8 mouse cellular contexts compared by ENCODE assay signal in the genomic region with DNA sequence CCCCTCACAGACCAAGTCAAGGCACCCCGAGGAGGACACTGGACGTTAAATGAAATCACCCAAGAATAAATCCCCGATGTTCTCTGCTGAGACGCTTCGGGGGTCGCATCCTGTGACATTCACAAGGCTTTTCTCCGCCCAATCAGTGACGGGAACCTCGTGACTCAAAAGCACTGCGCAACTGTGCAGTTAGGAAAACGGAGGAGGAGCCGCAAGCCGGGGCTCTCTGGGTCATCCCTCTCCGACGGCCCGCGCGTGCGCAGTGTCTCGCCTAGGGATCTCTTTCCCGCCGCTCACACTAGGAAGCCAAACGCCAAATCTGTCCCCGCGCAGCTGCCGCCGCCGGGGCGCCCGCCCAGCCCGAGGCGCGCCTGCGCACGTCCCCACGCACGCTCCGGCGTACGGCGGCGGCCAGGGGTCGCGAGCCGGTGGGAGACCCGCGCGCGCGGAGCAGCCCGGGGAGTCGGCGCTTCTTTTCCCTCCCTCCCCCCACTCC. TPM values are rescaled to one million over a fixed set of nuclear protein-coding genes. Genes with fewer than 3 reads are reported as not detected.
DNase-seq lines count a peak whose midpoint lies in the region; ATAC-seq and TF ChIP-seq lines count a peak whose summit lies in the region.

TSS of gene Patl1 (plus strand) at position 363 of the 496 bp plus-strand sequence.

- ATAC-seq in frontal cortex, adult (ENCODE audit: low TSS enrichment) = peak; percentile 96
- ATAC-seq in lung, postnatal 0 days = peak; percentile 97

- H3K27me3 ChIP-seq in hindbrain, embryonic 10.5 days (ENCODE audit: insufficient read depth, poor library complexity, severe bottlenecking) = no peaks in the 10 kb centered on the region
- H3K27me3 ChIP-seq in lung, postnatal 0 days (replicated peaks; ENCODE audit: insufficient read depth, low read length) = no peaks in the 10 kb centered on the region

- 0% methylated on average over 53 of the region's 53 CpGs for WGBS in hindbrain, embryonic 10.5 days
- WGBS in lung, postnatal 0 days = under 1% methylated on average over 33 of the region's 53 CpGs

- peak within 1 kb of the TSS; percentile 64 for H3K4me2 ChIP-seq in lung, postnatal 0 days (replicated peaks; ENCODE audit: low read depth, low read length)

- peaks cover 27% of the 10 kb centered on the region for H3K4me1 ChIP-seq in hindbrain, embryonic 10.5 days (replicated peaks)
- peaks cover 4% of the 10 kb centered on the region; the same call in 1 of the 2 replicates for H3K4me1 ChIP-seq in lung, postnatal 0 days (ENCODE audit: insufficient read depth, low read depth, low read length)

- TF ChIP-seq EP300 in lung, postnatal 0 days (IDR thresholded peaks at IDR 0.05) = no peak

- peak within 1 kb of the TSS; percentile 96 for H3K27ac ChIP-seq in hindbrain, embryonic 10.5 days
- H3K27ac ChIP-seq in lung, postnatal 0 days (ENCODE audit: low read length) = peak within 1 kb of the TSS; percentile 98

- peak within 1 kb of the TSS; percentile 93 for H3K4me3 ChIP-seq in hindbrain, embryonic 10.5 days
- H3K4me3 ChIP-seq in lung, postnatal 0 days (ENCODE audit: low read depth, low read length) = peak within 1 kb of the TSS; percentile 97

- no peaks in the 10 kb centered on the region for H3K9me3 ChIP-seq in hindbrain, embryonic 10.5 days
- H3K9me3 ChIP-seq in lung, postnatal 0 days (ENCODE audit: low read length) = no peaks in the 10 kb centered on the region

- H3K9ac ChIP-seq in lung, postnatal 0 days (replicated peaks; ENCODE audit: low read depth) = peak within 1 kb of the TSS; percentile 85

- H3K36me3 ChIP-seq in hindbrain, embryonic 10.5 days = peaks cover 28% of the 10 kb centered on the region
- no peaks in the 10 kb centered on the region for H3K36me3 ChIP-seq in lung, postnatal 0 days (ENCODE audit: insufficient read depth, low read length)

- TF ChIP-seq CTCF in lung, postnatal 0 days (IDR thresholded peaks at IDR 0.05) = no peak

- DNase-seq in MN1 (ENCODE audit: low spot score) = peak; percentile 97
- peak; percentile 98 for DNase-seq in cerebellum, adult 9-10 months
- peak; percentile 99 for DNase-seq in hindbrain, embryonic 10.5 days (ENCODE audit: low spot score)
- peak; percentile 99 for DNase-seq in layer of hippocampus, adult 9-11 months
- peak; percentile 100 for DNase-seq in lung, postnatal 0 days (ENCODE audit: low spot score)
- peak; percentile 94 for DNase-seq in ovary, postnatal 14 days (ENCODE audit: low spot score)
- DNase-seq in thymus, postnatal 14 days = peak; percentile 99

RNA-seq across cellular contexts. Expression of gene Patl1, which starts in this region (rescaled TPM):
- 22.2 and 23.7 TPM in 2 replicates for polyA plus RNA-seq in hindbrain, embryonic 10.5 days (2016; fragmentation: Nextera tagmentation; extraction: Ambion mirVana)
- polyA plus RNA-seq in lung, postnatal 0 days (2015; fragmentation: Nextera tagmentation; extraction: Ambion mirVana) = 9.2 and 9.4 TPM in 2 replicates

Comparison
In these comparisons a context has a peak if more than half of its experiments do, and no peak if none do; other contexts are left out.
1. Peak in every context shown above with its lines: DNase-seq, ATAC-seq, H3K4me3 ChIP-seq and H3K27ac ChIP-seq.